Mouse (Mus musculus): ENCODE data around the gene Akna. TPM values are rescaled to one million over a fixed set of nuclear protein-coding genes. Genes with fewer than 3 reads are reported as not detected.

Gene Akna
- total and polyA plus RNA-seq, 3 experiments = 3.9 to 14.1 TPM; not detected in 1

DNA sequence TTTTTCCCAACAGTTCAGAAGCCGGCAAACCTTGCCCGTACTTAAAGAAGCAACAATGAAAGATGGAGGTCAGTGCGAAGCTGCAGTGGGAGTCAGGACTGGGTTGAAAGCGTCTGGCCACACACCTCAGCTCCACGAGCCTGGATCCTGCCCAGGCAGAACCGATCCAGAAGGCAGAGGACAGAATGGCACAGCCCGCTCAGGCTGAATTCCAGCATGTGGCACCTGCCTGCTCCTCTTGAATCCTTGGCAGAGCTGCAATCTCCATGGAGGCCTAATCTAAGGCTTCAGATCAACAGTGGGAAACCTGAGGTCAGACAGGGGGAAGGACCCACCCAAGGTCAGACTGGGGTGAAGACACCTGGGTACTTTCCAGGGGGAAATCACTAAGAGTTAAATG, 38.5 kb upstream of the Akna start:
- TF ChIP-seq CTCF (IDR thresholded peaks at IDR 0.05 in 2 of 3, conservative IDR thresholded peaks at IDR 0.05 in 1 of 3; ENCODE audit: control insufficient read depth in 1 of 3, insufficient read depth in 1 of 3, low read depth in 2 of 3, low read length in 3 of 3, poor library complexity in 1 of 3, severe bottlenecking in 1 of 3) = no peak
- TF ChIP-seq RAD21 (IDR thresholded peaks at IDR 0.05; ENCODE audit: low read depth, low read length) = no peak
- TF ChIP-seq POLR2A (IDR thresholded peaks at IDR 0.05; ENCODE audit: control insufficient read depth in 1 of 2, insufficient read depth in 1 of 2, low read depth in 1 of 2, low read length in 2 of 2, poor library complexity in 1 of 2) = no peak
- no peak for TF ChIP-seq GATA1 (IDR thresholded peaks at IDR 0.05; ENCODE audit: low read depth, low read length)
- TF ChIP-seq E2F4 (IDR thresholded peaks at IDR 0.05; ENCODE audit: borderline replicate concordance, low read depth, low read length) = no peak
- no peak for TF ChIP-seq NRF1 (IDR thresholded peaks at IDR 0.05; ENCODE audit: insufficient read depth, low read depth, low read length, poor library complexity, severe bottlenecking)
- no peak for TF ChIP-seq POLR2AphosphoS2 (IDR thresholded peaks at IDR 0.05; ENCODE audit: low read length)
- no peak for TF ChIP-seq MAX (IDR thresholded peaks at IDR 0.05; ENCODE audit: low read length)
- no peak overlapping the region for H3K4me3 ChIP-seq (ENCODE audit: control insufficient read depth in 1 of 2, insufficient read depth in 1 of 2, low read depth in 2 of 2, low read length in 2 of 2)
- H3K9me3 ChIP-seq (replicated peaks; ENCODE audit: insufficient read depth, low read length) = no peaks in the 10 kb centered on the region
- DNase-seq (ENCODE audit: low read depth, low spot score) = no peak
- H3K9ac ChIP-seq (ENCODE audit: control insufficient read depth, low read depth, low read length, poor library complexity, severe bottlenecking) = no peak overlapping the region
- H3K4me1 ChIP-seq (ENCODE audit: control insufficient read depth in 1 of 2, insufficient read depth in 2 of 2, low read length in 2 of 2) = no peaks in the 10 kb centered on the region
- no peaks in the 10 kb centered on the region for H3K27me3 ChIP-seq (ENCODE audit: control insufficient read depth in 1 of 2, insufficient read depth in 2 of 2, low read length in 2 of 2)
- H3K36me3 ChIP-seq (ENCODE audit: control insufficient read depth in 1 of 2, insufficient read depth in 2 of 2, low read length in 2 of 2) = no peaks in the 10 kb centered on the region
- no peak overlapping the region for H3K27ac ChIP-seq (ENCODE audit: control insufficient read depth, low read depth, low read length)
- no peaks in the 10 kb centered on the region for H3K79me2 ChIP-seq (ENCODE audit: control insufficient read depth, insufficient read depth, low read length, poor library complexity)

DNA sequence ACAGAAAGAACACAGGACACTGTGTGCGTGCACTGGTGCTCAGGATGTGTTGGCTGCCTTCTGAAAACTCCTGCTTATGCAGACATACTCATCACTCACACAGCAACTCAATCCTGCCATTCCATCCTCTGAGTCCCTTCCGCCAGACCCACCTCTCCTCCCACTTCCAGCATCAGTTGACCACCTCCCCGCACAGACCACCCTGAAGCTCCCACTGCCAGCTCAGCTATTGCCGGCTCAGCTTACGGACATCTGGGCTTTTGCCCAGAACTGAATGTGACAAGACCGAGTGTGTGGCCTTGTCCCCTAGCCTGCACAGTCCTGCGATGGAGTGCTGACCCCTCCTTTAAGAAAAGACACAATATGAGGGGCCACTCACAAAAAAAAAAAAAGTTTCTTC, 37.1 kb upstream of the Akna start:
- DNase-seq (ENCODE audit: low read depth, low spot score) = no peak
- no peak overlapping the region for H3K4me3 ChIP-seq (ENCODE audit: control insufficient read depth in 1 of 2, insufficient read depth in 1 of 2, low read depth in 2 of 2, low read length in 2 of 2)
- H3K27ac ChIP-seq (ENCODE audit: control insufficient read depth, low read depth, low read length) = no peak overlapping the region
- no peaks in the 10 kb centered on the region for H3K27me3 ChIP-seq (ENCODE audit: control insufficient read depth in 1 of 2, insufficient read depth in 2 of 2, low read length in 2 of 2)
- TF ChIP-seq GATA1 (IDR thresholded peaks at IDR 0.05; ENCODE audit: low read depth, low read length) (no peak), USF1 (IDR thresholded peaks at IDR 0.05; ENCODE audit: low read depth, low read length) (no peak), TCF12 (IDR thresholded peaks at IDR 0.05; ENCODE audit: low read depth, low read length) (no peak), MAZ (IDR thresholded peaks at IDR 0.05; ENCODE audit: low read depth, low read length) (no peak), NRF1 (IDR thresholded peaks at IDR 0.05; ENCODE audit: insufficient read depth, low read depth, low read length, poor library complexity, severe bottlenecking) (no peak), RCOR1 (IDR thresholded peaks at IDR 0.05; ENCODE audit: low read depth, low read length) (no peak), MAX (IDR thresholded peaks at IDR 0.05; ENCODE audit: low read length) (no peak), ZKSCAN1 (IDR thresholded peaks at IDR 0.05; ENCODE audit: low read depth, low read length) (no peak), TAL1 (IDR thresholded peaks at IDR 0.05; ENCODE audit: low read length) (no peak), MXI1 (IDR thresholded peaks at IDR 0.05; ENCODE audit: low read depth, low read length) (no peak), POLR2AphosphoS5 (IDR thresholded peaks at IDR 0.05; ENCODE audit: borderline replicate concordance, low read depth, low read length) (no peak), TBP (IDR thresholded peaks at IDR 0.05; ENCODE audit: low read depth, low read length) (no peak), SMC3 (IDR thresholded peaks at IDR 0.05; ENCODE audit: low read depth, low read length) (no peak), POLR2AphosphoS2 (IDR thresholded peaks at IDR 0.05; ENCODE audit: low read length) (no peak), E2F4 (IDR thresholded peaks at IDR 0.05; ENCODE audit: borderline replicate concordance, low read depth, low read length) (no peak), MYC (IDR thresholded peaks at IDR 0.05; ENCODE audit: low read depth, low read length) (no peak), NELFE (IDR thresholded peaks at IDR 0.05; ENCODE audit: low read depth, low read length) (no peak), KAT2A (conservative IDR thresholded peaks at IDR 0.05; ENCODE audit: low read depth, low read length) (no peak)
- H3K9me3 ChIP-seq (replicated peaks; ENCODE audit: insufficient read depth, low read length) = no peaks in the 10 kb centered on the region
- no peaks in the 10 kb centered on the region for H3K79me2 ChIP-seq (ENCODE audit: control insufficient read depth, insufficient read depth, low read length, poor library complexity)
- H3K36me3 ChIP-seq (ENCODE audit: control insufficient read depth in 1 of 2, insufficient read depth in 2 of 2, low read length in 2 of 2) = no peaks in the 10 kb centered on the region
- no peaks in the 10 kb centered on the region for H3K4me1 ChIP-seq (ENCODE audit: control insufficient read depth in 1 of 2, insufficient read depth in 2 of 2, low read length in 2 of 2)
- no peak overlapping the region for H3K9ac ChIP-seq (ENCODE audit: control insufficient read depth, low read depth, low read length, poor library complexity, severe bottlenecking)

All from MEL (cell line).